Mouse (Mus musculus) neutrophil, adult 5-6 weeks (primary cell): ENCODE results near the gene Spata45. TPM values are rescaled to one million over a fixed set of nuclear protein-coding genes. Genes with fewer than 3 reads are reported as not detected.

Experiments
- ATAC-seq: fragments of 151-379, 151-347 bp; 2 replicates; pipeline ENCODE4 v1.8.0; 2017; ENCODE audit warnings: mild to moderate bottlenecking, moderate TSS enrichment; ENCODE audit not compliant: insufficient number of reproducible peaks, poor library complexity, low FRiP score, severe bottlenecking; ENCODE audit errors: extremely low read depth
- total RNA-seq: library from RNA; stranded (forward); fragments of 200-1000 nt; gene quantifications from 2 replicates; pipeline ENCODE4 v1.2.3, GENCODE M21; 2017

Spata45 gene
- total RNA-seq, 1 experiment from 2014 or later = not detected

DNA sequence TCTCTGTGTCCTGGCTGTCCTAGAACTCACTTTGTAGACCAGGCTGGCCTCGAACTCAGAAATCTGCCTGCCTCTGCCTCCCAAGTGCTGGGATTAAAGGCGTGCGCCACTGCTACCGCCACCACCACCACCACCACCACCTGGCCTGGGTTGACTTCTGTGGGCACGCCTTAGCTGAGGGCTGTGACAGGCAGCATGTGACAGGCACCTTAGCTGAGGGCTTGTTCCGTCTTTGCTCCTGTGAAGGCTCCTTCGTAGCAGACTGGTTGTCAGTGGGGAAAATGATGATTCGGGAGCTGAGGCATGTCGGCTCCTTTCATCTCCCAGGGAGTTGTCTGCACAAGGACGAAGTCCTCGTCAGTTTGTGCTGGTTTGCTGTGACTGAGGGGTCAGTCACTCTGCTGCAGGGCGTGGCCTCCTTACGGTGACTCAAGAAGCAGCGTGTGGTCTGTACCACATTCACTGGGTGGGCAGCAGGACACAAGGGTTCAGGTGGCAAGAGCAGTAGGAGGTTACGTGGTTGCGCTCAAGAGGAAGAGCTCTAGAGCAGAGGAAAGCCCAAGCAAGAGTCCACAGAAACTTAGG, 36.0 kb downstream of the Spata45 start:
- ATAC-seq = no peak

DNA sequence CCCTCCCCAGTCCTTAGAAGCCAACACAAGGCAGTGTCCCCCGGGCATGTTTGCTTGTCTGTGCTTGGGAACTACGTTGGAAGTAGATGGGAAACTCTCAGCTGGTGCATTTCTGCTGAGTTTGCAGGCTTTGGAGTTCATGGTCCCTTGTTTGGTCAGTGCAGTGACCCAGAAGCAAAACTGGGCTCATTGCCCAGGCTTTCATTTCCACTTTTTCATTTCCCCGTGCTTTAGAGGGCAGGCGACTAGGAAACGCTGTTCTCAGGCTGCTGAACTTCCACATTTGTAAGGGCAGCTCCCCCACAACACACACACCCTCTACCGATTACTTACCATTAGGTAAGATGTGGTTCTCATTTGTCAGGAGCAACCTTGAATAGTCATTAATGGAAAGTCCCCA, 36.6 kb downstream of the Spata45 start:
- peak; percentile 76 for ATAC-seq

- ATAC-seq = no peak
Measured at GRCm38 (mm10) chr1:191073486-191073885, 37.0 kb downstream of the Spata45 start.

- ATAC-seq = no peak
Measured at GRCm38 (mm10) chr1:191075199-191075883, 38.9 kb downstream of the Spata45 start.

GRCm38 (mm10) chr1:191083230-191083629, 46.8 kb downstream of the Spata45 start:
- ATAC-seq = no peak

DNA sequence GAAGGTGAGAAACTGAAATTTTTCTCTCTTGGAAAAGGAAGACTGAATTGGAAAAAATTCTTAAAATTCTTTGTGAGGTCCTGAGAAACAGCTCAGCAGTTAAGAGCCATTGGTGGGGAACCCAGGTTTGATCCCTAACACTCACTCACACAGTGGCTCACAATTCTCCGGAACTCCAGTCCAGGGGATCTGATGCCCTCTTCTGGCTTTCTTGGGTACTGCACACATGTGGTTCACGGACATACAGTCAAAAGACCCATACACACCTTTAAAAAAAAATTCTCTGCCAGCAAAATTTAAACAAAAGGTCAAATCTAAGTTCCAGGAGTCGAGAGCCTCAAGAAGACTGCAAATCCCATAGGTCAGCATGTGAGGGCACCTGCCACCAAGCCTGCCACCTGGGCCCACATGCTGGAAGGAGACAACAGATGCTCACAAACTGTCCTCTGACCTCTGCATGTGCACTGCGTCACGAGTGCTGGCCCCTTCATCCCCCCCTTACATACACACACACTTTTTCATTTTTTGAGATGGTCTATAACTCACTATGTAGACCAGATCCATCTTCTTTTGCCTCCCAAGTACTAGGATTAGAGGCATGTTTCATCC, 48.6 kb downstream of the Spata45 start:
- peak; percentile 51; the same call in 1 of the 2 replicates for ATAC-seq

DNA sequence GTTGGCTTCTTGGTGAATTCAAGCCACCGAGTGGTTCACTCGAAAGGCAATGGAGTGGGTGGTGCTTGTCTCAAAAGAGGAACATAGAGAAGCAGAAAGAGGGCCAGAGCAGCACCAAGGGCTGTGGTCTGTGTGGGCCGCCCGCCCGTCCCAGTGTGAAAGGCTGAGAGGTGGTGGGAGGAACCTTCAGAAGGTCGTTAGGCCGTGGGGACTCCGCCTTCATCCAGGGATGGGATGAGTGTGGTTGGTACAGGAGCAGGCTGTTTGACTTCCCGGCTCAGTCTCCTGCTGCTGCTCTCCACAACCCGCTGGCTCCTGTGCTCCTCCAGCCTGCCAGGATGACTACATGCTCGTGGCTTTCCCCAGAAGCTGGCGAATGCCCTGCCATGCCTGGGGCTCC, 49.2 kb downstream of the Spata45 start:
- peak; percentile 80 for ATAC-seq

GRCm38 (mm10) chr1:191086304-191086878, 50.0 kb downstream of the Spata45 start:
- no peak for ATAC-seq

DNA sequence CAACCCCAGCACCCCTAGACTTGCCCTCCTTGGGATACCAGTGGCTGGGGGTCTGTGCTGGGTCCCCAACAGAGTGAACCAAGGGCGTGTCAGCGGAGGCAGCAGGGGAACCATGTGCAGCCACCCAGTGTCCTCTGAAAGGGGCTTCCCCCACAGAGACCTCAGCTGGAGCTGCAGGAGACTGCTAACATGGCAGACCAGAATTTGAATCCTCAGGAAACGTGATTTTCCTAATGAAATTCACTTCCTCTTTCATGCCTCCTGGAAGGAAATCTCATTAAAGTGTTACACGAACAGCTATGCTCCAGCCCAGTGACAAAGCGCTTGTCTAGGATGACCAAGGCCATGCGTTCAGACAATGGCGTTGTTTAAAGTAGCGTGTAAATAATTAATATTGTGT, 50.5 kb downstream of the Spata45 start:
- no peak for ATAC-seq

- no peak for ATAC-seq
Measured at GRCm38 (mm10) chr1:191087955-191088354, 51.5 kb downstream of the Spata45 start.

- ATAC-seq = no peak
Measured at GRCm38 (mm10) chr1:191089355-191089754, 52.9 kb downstream of the Spata45 start.

- no peak for ATAC-seq
Measured at GRCm38 (mm10) chr1:191092050-191092449, 55.6 kb downstream of the Spata45 start.

Other genes starting within 250 kb of the Spata45 start
- 11.5 and 16.9 TPM in 2 replicates for gene Rps6kc1, start 124.9 kb upstream of the Spata45 start, total RNA-seq
- 53.8 and 62.5 TPM in 2 replicates for gene Angel2, start 111.5 kb upstream of the Spata45 start, total RNA-seq
- 0.23 TPM in 1 of 2 replicates, not detected in the other for gene Vash2, start 57.3 kb upstream of the Spata45 start, total RNA-seq
- 48.7 and 55.7 TPM in 2 replicates for gene Flvcr1, start 10.5 kb upstream of the Spata45 start, total RNA-seq
- gene Tatdn3, start 26.3 kb downstream of the Spata45 start, total RNA-seq = 10.2 and 12.6 TPM in 2 replicates
- 0.93 and 1.4 TPM in 2 replicates for gene Nsl1, start 26.4 kb downstream of the Spata45 start, total RNA-seq
- gene Batf3, start 61.2 kb downstream of the Spata45 start, total RNA-seq = 1.7 and 3.1 TPM in 2 replicates
- 10.4 and 13.8 TPM in 2 replicates for gene Fam71a, start 128.2 kb downstream of the Spata45 start, total RNA-seq
- gene Atf3, start 181.4 kb downstream of the Spata45 start, total RNA-seq = 120 and 181 TPM in 2 replicates